Mouse (Mus musculus) left cerebral cortex, postnatal 25 days (tissue): ENCODE data around the gene Mb. TPM values are rescaled to one million over a fixed set of nuclear protein-coding genes. Genes with fewer than 3 reads are reported as not detected.
A peak's percentile ranks its signal among the peaks of the same experiment; 100 is the strongest.

Experiments used
- DNase-seq, 2 experiments: peaks; one replicate each; pipeline ENCODE4 v3.0.0; 2022; ENCODE audit warnings: low spot score in 2 of 2, mixed read lengths in 1 of 2
- intact Hi-C: fragments of 180-260 bp; cut with DNase I; formaldehyde crosslinking; loops from one replicate; pipeline ENCODE4 v1.15.1; 2025
- total RNA-seq, 2 experiments: library from RNA; stranded (reverse); gene quantifications; 2 replicates each; pipeline ENCODE4 v1.2.3; 2021

The Mb gene
- total RNA-seq, 2 experiments from 2014 or later: 0.46 TPM; not detected in 1

GRCm38 (mm10) chr15:77034526-77034925 lies 15.9 kb downstream of the Mb start:
- DNase-seq: no peak
- intact Hi-C loops: no loop called here

DNA sequence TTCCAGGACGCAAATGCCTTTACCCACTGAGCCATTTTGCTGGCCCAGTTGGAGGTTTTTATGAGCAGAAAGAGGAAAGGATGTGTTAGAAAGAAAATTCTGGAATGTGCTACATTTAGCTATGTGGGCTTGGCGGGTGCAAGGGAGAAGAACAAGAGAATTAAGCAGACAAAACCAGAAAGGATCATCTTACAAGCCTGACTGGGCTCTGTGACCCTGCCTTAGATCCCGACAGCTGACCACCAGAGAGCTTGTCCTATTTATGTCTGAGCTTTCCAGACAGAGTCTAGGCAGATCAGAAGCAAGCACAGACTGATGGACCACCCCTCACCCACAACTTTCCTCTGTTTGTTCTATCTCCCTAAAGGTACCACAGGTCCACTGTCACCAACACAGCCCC lies 19.2 kb downstream of the Mb start:
- DNase-seq: peak in 1 of 2 experiments; percentile 29
- intact Hi-C loops: no loop called here

- intact Hi-C loops: no loop called here
- peak; percentile 53 to 65 for DNase-seq
These were observed 21.0 kb downstream of the Mb start for GRCm38 (mm10) chr15:77029331-77029991.

- intact Hi-C loops: no loop called here
- DNase-seq: no peak
These were observed 22.8 kb downstream of the Mb start for GRCm38 (mm10) chr15:77027675-77028074.

DNA sequence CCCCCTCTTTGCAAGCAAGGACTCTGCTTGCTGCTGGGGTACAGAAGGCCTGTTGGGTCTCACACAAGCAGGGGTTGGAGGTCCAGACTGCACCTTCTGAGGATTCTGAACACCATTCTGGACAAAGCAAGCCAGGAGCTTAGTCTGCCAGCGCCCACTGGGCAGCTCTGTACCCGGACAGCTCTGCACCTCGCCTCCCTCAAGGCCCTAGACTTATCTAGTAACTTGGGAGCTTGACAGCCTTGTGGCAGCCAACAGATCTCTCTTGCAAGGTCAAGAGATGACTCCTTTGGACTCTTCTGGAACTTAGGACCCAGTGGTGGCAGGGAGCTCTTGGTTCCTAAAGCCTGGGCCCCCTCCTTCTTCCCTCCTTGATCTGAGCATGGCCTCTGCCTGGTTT lies 23.4 kb downstream of the Mb start:
- intact Hi-C loops: no loop called here

DNA sequence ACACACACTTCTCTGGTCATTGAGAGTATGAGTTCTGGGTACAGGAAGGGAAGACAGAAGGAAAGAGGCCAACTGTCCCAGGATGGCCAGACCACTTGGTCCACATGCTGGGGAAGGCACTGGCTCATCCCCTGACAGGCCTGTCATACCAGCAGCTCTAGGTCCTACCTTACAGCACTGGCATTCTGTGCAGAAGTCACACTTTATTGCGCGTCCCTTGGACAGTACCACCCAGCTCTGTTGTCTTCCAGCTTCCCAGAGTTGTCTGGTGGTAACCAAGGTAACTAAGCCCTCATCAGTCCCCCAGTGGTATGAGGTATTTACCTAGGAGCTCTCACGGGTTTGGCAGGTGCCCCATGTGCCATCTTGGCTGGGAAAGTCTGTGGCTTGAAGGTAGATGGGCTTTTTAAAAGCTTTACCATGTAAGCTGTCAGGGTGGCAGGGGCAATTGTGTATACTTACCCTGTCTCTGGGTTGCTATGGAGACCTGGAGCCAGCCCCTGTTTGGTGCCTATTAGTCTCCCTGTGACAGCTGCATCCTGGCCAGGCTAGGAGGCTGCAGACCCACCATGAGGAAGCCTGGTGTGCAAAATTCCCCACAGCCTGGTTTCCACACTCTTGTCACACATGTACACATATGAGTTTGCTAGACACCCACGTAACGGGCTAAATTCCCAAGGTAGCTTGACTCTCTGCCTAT lies 24.4 kb downstream of the Mb start:
- no peak for DNase-seq
- intact Hi-C loops: no loop called here

More for the DNA sequence above, 23.4 kb downstream of the Mb start:
- DNase-seq: no peak

DNA sequence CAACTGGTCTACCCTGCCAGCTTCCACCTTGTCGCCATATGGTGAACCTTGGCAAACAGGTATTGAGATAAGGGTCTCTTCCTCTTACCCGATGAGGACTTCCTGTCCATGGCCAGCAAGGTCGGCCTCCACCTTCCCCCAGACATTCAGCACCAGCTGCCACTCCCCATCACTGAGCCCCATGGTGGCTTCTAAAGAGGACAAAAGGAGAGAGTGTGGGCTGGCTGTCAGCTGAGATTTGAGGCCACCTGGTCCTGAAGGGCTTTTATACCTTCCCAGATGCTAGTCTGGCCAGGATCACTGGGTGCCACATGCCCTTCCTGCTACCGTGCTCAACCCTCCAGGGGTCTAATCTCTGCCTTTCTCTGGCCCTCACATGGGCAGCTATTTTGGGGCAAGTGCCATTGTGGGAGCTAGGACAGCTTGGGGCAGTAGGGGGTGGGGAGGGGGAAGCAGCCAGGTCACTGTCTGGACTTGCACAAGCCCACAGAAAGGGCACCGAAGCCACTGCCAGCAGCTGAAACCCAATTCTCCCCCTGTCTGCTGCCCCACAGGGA lies 28.0 kb downstream of the Mb start:
- no peak for DNase-seq
- intact Hi-C loops: no loop called here

GRCm38 (mm10) chr15:77021851-77022250 lies 28.6 kb downstream of the Mb start:
- intact Hi-C loops: no loop called here
- DNase-seq: no peak

DNA sequence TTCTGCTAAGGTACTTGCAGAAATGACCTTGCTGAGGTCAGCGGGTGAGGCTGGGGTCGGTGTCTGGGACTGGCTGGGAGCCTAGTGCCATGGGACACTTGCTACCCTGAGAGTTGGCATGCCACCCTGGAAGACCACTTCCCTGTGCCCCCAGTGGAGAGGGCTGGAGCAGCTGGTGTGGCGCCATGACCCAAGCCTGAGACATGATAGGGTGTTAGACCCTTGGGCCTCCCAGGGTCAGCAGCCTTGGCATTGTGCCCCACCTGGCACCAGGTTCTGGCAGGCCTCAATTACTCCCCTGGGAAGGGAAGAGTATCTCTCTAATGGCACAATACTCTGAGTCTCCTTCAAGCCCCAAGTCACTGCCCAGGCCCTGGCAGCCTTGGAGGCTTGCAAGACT lies 29.4 kb downstream of the Mb start:
- intact Hi-C loops: no loop called here
- DNase-seq: no peak

GRCm38 (mm10) chr15:77020136-77020535 lies 30.3 kb downstream of the Mb start:
- intact Hi-C loops: no loop called here
- no peak for DNase-seq

- intact Hi-C loops: no loop called here
- DNase-seq: no peak
These were observed 30.9 kb downstream of the Mb start for GRCm38 (mm10) chr15:77019533-77019932.

GRCm38 (mm10) chr15:77018740-77019340 lies 31.6 kb downstream of the Mb start:
- intact Hi-C loops: no loop called here
- peak in 1 of 2 experiments; percentile 50 for DNase-seq

- intact Hi-C loops: no loop called here
- no peak for DNase-seq
These were observed 32.6 kb downstream of the Mb start for GRCm38 (mm10) chr15:77017897-77018296.

- intact Hi-C loops: no loop called here
- no peak for DNase-seq
These were observed 34.0 kb downstream of the Mb start for GRCm38 (mm10) chr15:77016509-77016908.

DNA sequence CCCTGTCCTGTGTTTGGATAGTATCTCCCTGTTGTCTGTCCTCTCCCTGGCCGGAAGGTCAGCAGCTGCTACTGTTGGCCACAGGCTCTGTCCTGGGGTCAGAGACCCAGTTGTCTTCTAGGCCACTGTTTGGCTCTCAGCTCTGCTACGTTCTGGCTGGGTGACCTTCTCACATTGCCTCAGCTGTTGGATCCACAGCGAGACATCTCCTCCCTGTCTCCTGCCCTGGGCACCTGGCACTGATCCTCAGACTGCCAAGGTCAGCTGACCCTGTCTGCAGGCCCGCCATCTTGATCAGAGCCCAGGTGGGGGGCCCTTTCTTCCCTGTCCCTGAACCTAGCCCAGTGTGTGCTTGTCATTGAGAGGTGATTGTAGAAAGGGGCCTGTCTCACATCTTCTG lies 35.5 kb downstream of the Mb start:
- intact Hi-C loops: no loop called here
- DNase-seq: no peak

- intact Hi-C loops: no loop called here
- DNase-seq: no peak
These were observed 36.0 kb downstream of the Mb start for GRCm38 (mm10) chr15:77014431-77014830.

- peak in 1 of 2 experiments; percentile 57 for DNase-seq
- intact Hi-C loops: no loop called here
These were observed 36.7 kb downstream of the Mb start for GRCm38 (mm10) chr15:77013753-77014241.

- intact Hi-C loops: no loop called here
- DNase-seq: no peak
These were observed 41.6 kb downstream of the Mb start for GRCm38 (mm10) chr15:77008851-77009250.

GRCm38 (mm10) chr15:77003868-77004215 lies 46.6 kb downstream of the Mb start:
- peak; percentile 56 to 76 for DNase-seq

DNA sequence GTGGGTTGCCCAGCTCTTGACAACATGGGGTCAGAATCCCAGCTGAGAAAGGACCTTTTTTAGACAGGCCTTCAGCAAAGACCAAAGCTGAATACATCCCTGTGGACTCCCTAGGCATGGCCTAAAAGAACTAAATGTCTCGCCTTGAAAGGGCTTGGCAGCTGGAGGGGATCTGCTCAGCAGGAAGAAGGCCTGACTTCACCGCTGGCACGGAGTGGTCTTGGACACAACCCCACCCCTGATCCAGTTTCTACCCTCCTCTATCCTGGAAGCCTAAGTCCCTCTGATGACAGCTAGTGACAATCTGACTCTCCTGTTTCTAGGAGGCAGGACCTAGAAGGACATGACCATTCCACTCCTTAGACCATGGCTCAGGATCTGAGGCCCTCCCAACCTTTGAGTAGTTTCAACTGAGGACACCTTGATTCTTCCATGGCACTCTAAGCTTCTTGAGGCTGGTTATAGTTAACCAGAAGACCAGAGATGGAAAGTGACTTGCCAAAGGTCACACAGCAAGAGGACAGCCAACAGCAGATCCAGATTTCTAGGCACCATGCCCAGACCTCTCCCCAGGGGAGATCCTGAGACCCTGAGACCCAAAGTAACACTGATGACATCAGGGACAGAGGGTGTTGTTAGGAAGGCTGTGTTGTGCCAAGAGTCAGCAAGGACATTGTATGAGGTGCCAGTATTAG lies 47.1 kb downstream of the Mb start:
- intact Hi-C loops: no loop called here
- no peak for DNase-seq

More at GRCm38 (mm10) chr15:77003868-77004215, 46.6 kb downstream of the Mb start:
- intact Hi-C loops: no loop called here
